Mouse (Mus musculus) heart, postnatal 36 days (tissue): ENCODE measurements around the gene Tgif1. TPM values are rescaled to one million over a fixed set of nuclear protein-coding genes. Genes with fewer than 3 reads are reported as not detected.

Experiments
- DNase-seq, 2 experiments: peaks; one replicate each; pipeline ENCODE4 v3.0.0; 2021 to 2022
- intact Hi-C: fragments of 180-260 bp; cut with DNase I; formaldehyde crosslinking; loops from one replicate; pipeline ENCODE4 v1.15.1; 2025
- microRNA-seq, 2 experiments: library from miRNA; unstranded; fragments of <30 nt; microRNA quantifications; one replicate each; pipeline ENCODE4 v1.2.0; 2021; ENCODE audit warnings: borderline number of aligned reads in 2 of 2
- total RNA-seq, 2 experiments: library from RNA; stranded (reverse); gene quantifications; 2 replicates each; pipeline ENCODE4 v1.2.3; 2021

Tgif1 gene
- total RNA-seq, 2 experiments from 2014 or later = 5.3 to 7.2 TPM

- no peak for DNase-seq
- intact Hi-C loops = no loop called here
Observed at GRCm38 (mm10) chr17:70815001-70815400, 38.3 kb downstream of the Tgif1 start.

DNA sequence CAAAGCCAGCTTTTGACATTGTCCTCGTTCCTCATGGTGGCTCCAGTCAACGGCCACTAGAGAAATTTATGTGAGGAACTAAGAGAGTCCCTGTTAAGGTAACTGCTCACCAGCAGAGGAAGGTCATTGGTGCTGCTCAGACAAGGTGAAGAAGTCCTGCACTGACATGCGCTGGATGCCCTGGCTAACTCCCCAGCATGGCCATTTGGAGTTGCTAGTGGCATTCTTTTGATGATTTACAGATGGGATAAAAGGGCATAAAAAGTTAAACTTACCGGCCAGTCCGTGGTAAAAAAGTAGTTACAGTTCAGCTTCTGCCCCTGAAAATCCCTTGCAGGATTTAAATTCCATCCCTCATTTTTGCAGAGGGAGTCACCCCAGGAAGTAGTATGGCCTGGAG lies 42.6 kb downstream of the Tgif1 start:
- DNase-seq = no peak
- intact Hi-C loops = no loop called here

DNA sequence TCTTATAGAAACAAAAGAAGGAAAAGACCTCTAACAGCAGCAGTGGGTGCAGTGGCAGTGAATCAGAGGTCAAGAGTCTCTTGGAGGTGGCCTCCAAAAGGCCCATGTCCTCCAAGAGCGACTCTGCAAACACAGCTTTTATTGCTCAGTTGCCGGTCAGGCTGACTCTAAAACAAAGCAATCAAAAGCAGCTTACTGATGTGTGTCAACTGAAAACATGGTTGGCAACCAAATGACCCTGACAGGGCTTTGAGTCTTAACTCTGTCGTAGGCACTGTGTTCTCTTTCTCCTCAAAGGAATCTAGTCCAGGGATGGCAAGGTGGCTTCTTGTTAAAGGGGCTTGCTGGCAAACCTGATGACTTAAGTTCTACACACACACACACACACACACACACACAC lies 43.6 kb downstream of the Tgif1 start:
- intact Hi-C loops = no loop called here
- no peak for DNase-seq

DNA sequence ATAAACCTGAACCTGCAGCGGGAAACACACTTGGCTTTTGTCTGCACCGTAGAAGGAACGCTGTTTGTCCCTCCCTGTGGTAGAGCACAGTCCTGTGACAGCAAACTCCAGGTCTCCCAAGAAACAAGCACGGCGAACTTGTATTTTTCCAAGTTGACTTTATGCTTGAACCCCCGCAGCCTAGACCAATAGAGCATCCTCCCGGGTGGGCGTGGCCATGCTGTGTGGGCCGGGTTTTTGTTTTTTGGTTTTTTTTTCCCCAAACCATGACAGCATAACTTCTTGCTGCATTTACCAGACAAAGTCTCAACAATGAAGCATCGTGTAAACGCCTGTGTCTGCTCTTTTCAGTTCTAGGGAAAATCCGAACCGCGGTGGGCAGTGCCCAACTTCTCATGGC lies 44.5 kb downstream of the Tgif1 start:
- intact Hi-C loops = no loop called here
- DNase-seq = no peak

GRCm38 (mm10) chr17:70807885-70808284 lies 45.5 kb downstream of the Tgif1 start:
- DNase-seq = no peak
- intact Hi-C loops = no loop called here

DNA sequence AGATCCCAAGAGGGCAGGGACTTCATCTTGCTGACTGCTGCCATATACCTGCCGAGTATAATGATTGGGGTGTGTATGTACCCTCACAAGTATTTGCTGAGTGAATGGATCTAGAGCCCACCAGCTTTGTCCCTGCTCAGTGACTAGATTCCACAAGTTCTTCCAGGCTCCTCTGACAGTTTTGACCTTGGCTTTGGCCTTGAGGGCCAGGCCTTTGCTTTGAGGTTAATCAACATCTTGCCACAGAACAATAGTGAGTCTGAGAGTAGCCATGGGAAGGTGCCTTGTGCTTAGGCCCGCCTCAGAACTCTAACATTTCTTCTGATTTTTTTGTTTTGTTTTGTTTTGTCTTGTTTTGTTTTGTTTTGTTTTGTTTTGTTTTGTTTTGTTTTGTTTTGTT lies 46.7 kb downstream of the Tgif1 start:
- intact Hi-C loops = no loop called here
- no peak for DNase-seq

- DNase-seq = no peak
- intact Hi-C loops = no loop called here
Observed at GRCm38 (mm10) chr17:70805866-70806265, 47.5 kb downstream of the Tgif1 start.

GRCm38 (mm10) chr17:70802022-70802421 lies 51.3 kb downstream of the Tgif1 start:
- DNase-seq = no peak
- intact Hi-C loops = no loop called here

GRCm38 (mm10) chr17:70799266-70799665 lies 54.1 kb downstream of the Tgif1 start:
- no peak for DNase-seq
- intact Hi-C loops = no loop called here

- no peak for DNase-seq
- intact Hi-C loops = no loop called here
Observed at GRCm38 (mm10) chr17:70797773-70798045, 55.6 kb downstream of the Tgif1 start.

DNA sequence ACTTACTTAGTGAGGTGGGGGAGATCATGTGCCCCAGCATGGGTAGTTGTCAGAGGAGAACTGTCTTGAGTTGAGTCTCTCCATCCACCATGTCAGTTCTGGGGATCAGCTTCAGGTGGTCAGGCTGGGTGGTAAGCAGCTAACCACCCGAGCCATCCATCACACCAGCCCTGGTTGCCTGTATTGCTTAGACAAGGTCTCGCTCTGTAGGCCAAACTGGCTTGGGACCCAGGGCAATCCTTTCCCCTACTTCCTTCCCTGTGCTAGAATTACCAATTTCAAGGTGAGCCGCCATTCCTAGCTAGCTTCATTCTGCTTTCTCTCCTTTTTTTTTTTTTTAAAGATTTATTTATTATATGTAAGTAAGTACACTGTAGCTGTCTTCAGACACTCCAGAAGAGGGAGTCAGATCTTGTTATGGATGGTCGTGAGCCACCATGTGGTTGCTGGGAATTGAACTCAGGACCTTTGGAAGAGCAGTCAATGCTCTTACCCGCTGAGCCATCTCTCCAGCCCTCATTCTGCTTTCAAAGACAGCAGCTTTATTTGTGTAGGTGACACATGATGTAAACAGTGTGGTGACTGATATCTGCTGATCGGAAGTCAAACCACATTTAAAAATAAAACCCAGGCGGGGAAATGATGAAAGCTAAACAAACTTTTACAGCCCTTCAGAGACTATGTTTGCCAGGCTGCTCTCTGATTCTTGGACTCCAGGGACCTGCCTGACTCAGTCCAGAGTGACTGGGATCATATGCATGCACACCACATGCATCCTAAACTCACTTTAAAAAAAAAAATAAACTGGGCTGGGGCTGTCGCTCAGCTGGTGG lies 56.2 kb downstream of the Tgif1 start:
- no peak for DNase-seq
- intact Hi-C loops = no loop called here

GRCm38 (mm10) chr17:70795196-70795595 lies 58.1 kb downstream of the Tgif1 start:
- DNase-seq = no peak
- intact Hi-C loops = no loop called here

- intact Hi-C loops = no loop called here
- no peak for DNase-seq
Observed at GRCm38 (mm10) chr17:70794722-70795121, 58.6 kb downstream of the Tgif1 start.

GRCm38 (mm10) chr17:70794291-70794690 lies 59.1 kb downstream of the Tgif1 start:
- intact Hi-C loops = no loop called here

More at GRCm38 (mm10) chr17:70794291-70794690, 59.1 kb downstream of the Tgif1 start:
- peak; percentile 4 to 18 for DNase-seq

Small RNA genes lying within 50 kb of the gene (microRNA-seq; reads per million reads assigned to microRNA genes)
- gene Mir1195 = 0 reads per million in 2 experiments

Other genes with a start within 250 kb of the Tgif1 start
- gene Myom1, start 149.1 kb upstream of the Tgif1 start, total RNA-seq = 1,000 to 10,000 TPM; 1,078 to 1,194 TPM
- 1,000 to 10,000 TPM; 1,077 to 1,160 TPM for gene Myl12a, start 149.3 kb upstream of the Tgif1 start, total RNA-seq